8 mouse cellular contexts compared by ENCODE assay signal in genomic region chr6:53032730-53033484, GRCm38 (mm10). TPM values are rescaled to one million over a fixed set of nuclear protein-coding genes. Genes with fewer than 3 reads are reported as not detected.
DNase-seq lines count a peak whose midpoint lies in the region; ATAC-seq lines count a peak whose summit lies in the region.

No protein-coding gene starts in this region.

- peak; percentile 46 for DNase-seq in heart, postnatal 4 days
- DNase-seq in urinary bladder, postnatal 25 days (ENCODE audit: low spot score): peak; percentile 12
- no peak for DNase-seq in urinary bladder, adult 2 months (ENCODE audit: low spot score)
- peak; percentile 14 for DNase-seq in embryo, embryonic 11.5 days (ENCODE audit: low read depth, low spot score)
- DNase-seq in testis, postnatal 10 days (ENCODE audit: low spot score): peak; percentile 65
- no peak for DNase-seq in adipocyte (ENCODE audit: low spot score)

- 64% methylated on average over 4 of the region's 4 CpGs for WGBS in heart, embryonic 11.5 days (ENCODE audit: insufficient replicate concordance)

- H3K36me3 ChIP-seq in heart, embryonic 11.5 days (ENCODE audit: control insufficient read depth, insufficient read depth, low read length): no peaks in the 10 kb centered on the region

- H3K4me1 ChIP-seq in heart, embryonic 11.5 days (ENCODE audit: control insufficient read depth, insufficient read depth, low read length): peaks cover 17% of the 10 kb centered on the region

- no peaks in the 10 kb centered on the region for H3K9me3 ChIP-seq in heart, embryonic 11.5 days (replicated peaks; ENCODE audit: control insufficient read depth, low read length)

- no peak overlapping the region for H3K4me2 ChIP-seq in heart, embryonic 11.5 days

- no peak overlapping the region for H3K27ac ChIP-seq in heart, embryonic 11.5 days (ENCODE audit: low read depth, low read length)

- ATAC-seq in heart, embryonic 11.5 days (replicated peaks; ENCODE audit: insufficient number of reproducible peaks, low FRiP score, low TSS enrichment): no peak
- no peak for ATAC-seq in frontal cortex, adult (ENCODE audit: low TSS enrichment)

- no peak overlapping the region for H3K4me3 ChIP-seq in heart, embryonic 11.5 days (ENCODE audit: low read depth, low read length)

- no peak overlapping the region for H3K9ac ChIP-seq in heart, embryonic 11.5 days (ENCODE audit: low read depth, low read length)

- H3K27me3 ChIP-seq in heart, embryonic 11.5 days (ENCODE audit: control insufficient read depth, insufficient read depth, low read length): no peaks in the 10 kb centered on the region

RNA-seq across cellular contexts. Expression of gene Jazf1, which starts 35.5 kb away (rescaled TPM):
- total RNA-seq in heart, postnatal 4 days (2021): 10 to 100 TPM; 14.6 to 16.1 TPM
- polyA plus RNA-seq in heart, embryonic 11.5 days (2014; fragmentation: Nextera tagmentation; extraction: Ambion mirVana): 11.5 and 11.9 TPM in 2 replicates
- polyA plus RNA-seq in urinary bladder, adult 2 months (2012; rRNA removed): 7.3 and 8.1 TPM in 2 replicates

Comparison
In these comparisons a context has a peak if more than half of its experiments do, and no peak if none do; other contexts are left out.
1. DNase-seq: peak in heart, postnatal 4 days (single experiment), urinary bladder, postnatal 25 days (single experiment), embryo, embryonic 11.5 days (single experiment) and testis, postnatal 10 days (single experiment); none in urinary bladder, adult 2 months (single experiment) and adipocyte (single experiment).